Mouse (Mus musculus) ES-E14 (cell line): ENCODE measurements around the gene Chn2.

Experiments
- CHD2 ChIP-seq: IDR thresholded peaks from 2 replicates; pipeline ENCODE4 v1.6.1; 2014; ENCODE audit warnings: mild to moderate bottlenecking, low read depth, low read length, inconsistent platforms
- HCFC1 ChIP-seq: IDR thresholded peaks from 2 replicates; pipeline ENCODE4 v1.6.1; 2012; ENCODE audit warnings: low read length, inconsistent platforms, borderline replicate concordance; ENCODE audit not compliant: insufficient read depth
- MAFK ChIP-seq: IDR thresholded peaks from 2 replicates; pipeline ENCODE4 v1.6.1; 2014; ENCODE audit warnings: mild to moderate bottlenecking, low read depth, low read length, inconsistent platforms; ENCODE audit not compliant: insufficient read depth
- ZC3H11A ChIP-seq: IDR thresholded peaks from 2 replicates; pipeline ENCODE4 v1.6.1; 2012; ENCODE audit warnings: low read depth, mild to moderate bottlenecking, inconsistent platforms, low read length, borderline replicate concordance
- ZNF384 ChIP-seq: IDR thresholded peaks from 2 replicates; pipeline ENCODE4 v1.6.1; 2012; ENCODE audit warnings: low read depth, low read length, inconsistent platforms

DNA sequence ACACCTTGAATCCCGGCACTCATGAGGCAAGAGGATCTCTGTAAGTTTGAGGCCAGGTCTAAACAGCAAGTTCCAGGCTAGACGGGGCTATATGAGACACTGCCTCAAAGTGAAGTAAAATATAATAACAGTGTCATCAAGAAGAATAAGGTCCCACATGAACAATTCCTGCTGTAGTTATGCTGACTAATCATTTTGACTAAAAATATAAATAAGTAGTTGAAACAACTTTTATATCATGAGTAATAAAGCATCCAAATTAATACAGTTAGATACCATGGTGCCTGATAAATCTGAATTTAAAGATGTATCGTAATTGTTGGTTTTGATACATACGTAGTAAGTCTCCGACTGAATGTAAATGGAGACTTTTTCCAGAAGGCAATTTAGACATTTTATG is 15.5 kb upstream of the Chn2 start:
- TF ChIP-seq MAFK (peak; percentile 63), ZC3H11A (no peak), ZNF384 (no peak), CHD2 (no peak), HCFC1 (no peak)
